Mouse (Mus musculus) heart, postnatal 4 days (tissue): ENCODE results near the gene Mindy1. TPM values are rescaled to one million over a fixed set of nuclear protein-coding genes. Genes with fewer than 3 reads are reported as not detected.
"Not testable (repeated sequence)": the region's sequence is repeated elsewhere in the genome, so short reads cannot be mapped to it uniquely, and the experiment has no call there.

ENCODE experiments used
- DNase-seq: peaks from one replicate; pipeline ENCODE4 v3.0.0; 2021
- total RNA-seq, 2 experiments: library from RNA; stranded (reverse); gene quantifications; 2 replicates each; pipeline ENCODE4 v1.2.3; 2021

The Mindy1 gene
- total RNA-seq, 2 experiments from 2014 or later = 23.1 to 28.0 TPM

GRCm38 (mm10) chr3:95324454-95325144 is 43.5 kb downstream of the Mindy1 start:
- DNase-seq = no peak

- DNase-seq = no peak
Observed at GRCm38 (mm10) chr3:95328803-95329404, 47.8 kb downstream of the Mindy1 start.

- no peak for DNase-seq
Observed at GRCm38 (mm10) chr3:95331528-95331927, 50.4 kb downstream of the Mindy1 start.

- DNase-seq = no peak
Observed at GRCm38 (mm10) chr3:95337345-95337744, 56.2 kb downstream of the Mindy1 start.

- DNase-seq = no peak
Observed at GRCm38 (mm10) chr3:95338251-95338650, 57.1 kb downstream of the Mindy1 start.

GRCm38 (mm10) chr3:95343356-95344000 is 62.3 kb downstream of the Mindy1 start:
- DNase-seq = not testable (repeated sequence)

Other genes with a start within 250 kb of the Mindy1 start
- gene Psmd4, start 238.7 kb upstream of the Mindy1 start, total RNA-seq = 100 to 1,000 TPM; 145 to 147 TPM
- gene Pip5k1a, start 174.4 kb upstream of the Mindy1 start, total RNA-seq = 10 to 100 TPM; 30.9 to 33.7 TPM
- 10 to 100 TPM; 48.4 to 51.8 TPM for gene Vps72, start 170.3 kb upstream of the Mindy1 start, total RNA-seq
- 1 to 10 TPM; 3.2 to 3.4 TPM for gene Tmod4, start 156.9 kb upstream of the Mindy1 start, total RNA-seq
- 10 to 100 TPM; 33.9 to 34.2 TPM for gene Scnm1, start 147.3 kb upstream of the Mindy1 start, total RNA-seq
- gene Lysmd1, start 147.3 kb upstream of the Mindy1 start, total RNA-seq = 1 to 10 TPM; 5.3 to 6.0 TPM
- 1 to 10 TPM in 1 of 2 experiments, under 1 TPM in 1; 0.54 to 1.2 TPM for gene Tnfaip8l2, start 139.0 kb upstream of the Mindy1 start, total RNA-seq
- gene Sema6c, start 120.9 kb upstream of the Mindy1 start, total RNA-seq = 1 to 10 TPM; 7.5 to 8.1 TPM
- 10 to 100 TPM; 16.1 to 16.2 TPM for gene Gabpb2, start 63.4 kb upstream of the Mindy1 start, total RNA-seq
- gene Cdc42se1, start 52.6 kb upstream of the Mindy1 start, total RNA-seq = 10 to 100 TPM; 45.2 to 45.9 TPM
- 1 to 10 TPM; 7.4 to 8.1 TPM for gene Mllt11, start 49.2 kb upstream of the Mindy1 start, total RNA-seq
- under 1 TPM in 1 of 2 experiments, not detected in 1; 0.14 TPM for gene Gm128, start 39.7 kb upstream of the Mindy1 start, total RNA-seq
- gene Bnipl, start 30.2 kb upstream of the Mindy1 start, total RNA-seq = not detected
- 10 to 100 TPM; 33.2 to 36.3 TPM for gene Prune1, start 731 bp downstream of the Mindy1 start, total RNA-seq
- under 1 TPM; 0.14 to 0.24 TPM for gene Anxa9, start 25.8 kb downstream of the Mindy1 start, total RNA-seq
- 10 to 100 TPM; 67.2 to 69.6 TPM for gene Cers2, start 33.4 kb downstream of the Mindy1 start, total RNA-seq
- gene Setdb1, start 75.9 kb downstream of the Mindy1 start, total RNA-seq = 10 to 100 TPM; 18.3 to 19.2 TPM
- not detected for gene 4930558C23Rik, start 121.5 kb downstream of the Mindy1 start, total RNA-seq
- gene Arnt, start 153.0 kb downstream of the Mindy1 start, total RNA-seq = 10 to 100 TPM; 55.9 to 57.4 TPM
- 10 to 100 TPM; 17.0 to 17.9 TPM for gene Ctsk, start 217.9 kb downstream of the Mindy1 start, total RNA-seq
- gene Ctss, start 245.4 kb downstream of the Mindy1 start, total RNA-seq = 1 to 10 TPM; 6.5 to 9.0 TPM